Mouse (Mus musculus): ENCODE results near the gene Usp43.

- TF ChIP-seq GATA1 (IDR thresholded peaks at IDR 0.05; ENCODE audit: low read length) (no peak), TAL1 (IDR thresholded peaks at IDR 0.05; ENCODE audit: low read length) (no peak)
These were observed at the start of gene Usp43 for GRCm38 (mm10) chr11:67921827-67922754.

Measured in erythroblast, embryonic 14.5 days (primary cell).